Mouse (Mus musculus) G1E (cell line): ENCODE data around the gene Gabbr2.

ENCODE experiments used
- CTCF ChIP-seq: IDR thresholded peaks from 2 replicates; pipeline ENCODE4 v1.5.1; 2012; ENCODE audit warnings: low read depth, low read length, inconsistent platforms, mixed read lengths
- GATA2 ChIP-seq: IDR thresholded peaks from 2 replicates; pipeline ENCODE4 v1.6.1; 2012; ENCODE audit warnings: low read depth, low read length, inconsistent platforms, borderline replicate concordance
- POLR2AphosphoS5 ChIP-seq: IDR thresholded peaks from 2 replicates; pipeline ENCODE4 v1.6.1; 2012; ENCODE audit warnings: low read depth, low read length, inconsistent platforms; ENCODE audit not compliant: insufficient replicate concordance
- TAL1 ChIP-seq: conservative IDR thresholded peaks from 2 replicates; pipeline ENCODE4 v1.6.1; 2012; ENCODE audit warnings: low read depth, low read length, inconsistent platforms, mixed read lengths

- TF ChIP-seq POLR2AphosphoS5, result no peak
- TF ChIP-seq CTCF, result no peak
- no peak for TF ChIP-seq GATA2
- TF ChIP-seq TAL1, result no peak
These were observed 177.4 kb downstream of the Gabbr2 start for GRCm38 (mm10) chr4:46814236-46814635.
